Mouse (Mus musculus): ENCODE measurements around the gene Idnk. TPM values are rescaled to one million over a fixed set of nuclear protein-coding genes. Genes with fewer than 3 reads are reported as not detected.

Idnk gene
- polyA plus RNA-seq, 1 experiment from 2014 or later: 40.5 TPM

GRCm38 (mm10) chr13:58149629-58150028, 7.8 kb upstream of the Idnk start:
- no peak for DNase-seq (ENCODE audit: low spot score)
- no peaks in the 10 kb centered on the region for H3K4me1 ChIP-seq (ENCODE audit: insufficient read depth, low read depth, low read length)
- WGBS: 57% methylated on average over 3 of the region's 3 CpGs
- H3K4me3 ChIP-seq (ENCODE audit: low read depth, low read length): no peak overlapping the region
- H3K9ac ChIP-seq (replicated peaks; ENCODE audit: low read depth): no peak overlapping the region
- H3K9me3 ChIP-seq (ENCODE audit: low read length): no peaks in the 10 kb centered on the region
- H3K27ac ChIP-seq (ENCODE audit: low read length): no peak overlapping the region
- no peak overlapping the region for H3K4me2 ChIP-seq (replicated peaks; ENCODE audit: low read depth, low read length)
- TF ChIP-seq CTCF (IDR thresholded peaks at IDR 0.05) (no peak), EP300 (IDR thresholded peaks at IDR 0.05) (no peak)
- ATAC-seq: no peak
- no peaks in the 10 kb centered on the region for H3K36me3 ChIP-seq (ENCODE audit: insufficient read depth, low read length)
- H3K27me3 ChIP-seq (replicated peaks; ENCODE audit: insufficient read depth, low read length): no peaks in the 10 kb centered on the region

GRCm38 (mm10) chr13:58150442-58150841, 7.0 kb upstream of the Idnk start:
- H3K9ac ChIP-seq (replicated peaks; ENCODE audit: low read depth): no peak overlapping the region
- WGBS: 71% methylated on average over 11 of the region's 11 CpGs
- ATAC-seq: no peak

GRCm38 (mm10) chr13:58156031-58156430, 1.4 kb upstream of the Idnk start:
- peaks cover 9% of the 10 kb centered on the region for H3K36me3 ChIP-seq (ENCODE audit: insufficient read depth, low read length)
- 84% methylated on average over 2 of the region's 2 CpGs for WGBS
- no peaks in the 10 kb centered on the region for H3K27me3 ChIP-seq (replicated peaks; ENCODE audit: insufficient read depth, low read length)
- no peak overlapping the region for H3K27ac ChIP-seq (ENCODE audit: low read length)
- no peak for DNase-seq (ENCODE audit: low spot score)
- no peak overlapping the region for H3K4me2 ChIP-seq (replicated peaks; ENCODE audit: low read depth, low read length)
- H3K4me1 ChIP-seq (ENCODE audit: insufficient read depth, low read depth, low read length): no peaks in the 10 kb centered on the region
- H3K9ac ChIP-seq (replicated peaks; ENCODE audit: low read depth): no peak overlapping the region
- no peaks in the 10 kb centered on the region for H3K9me3 ChIP-seq (ENCODE audit: low read length)
- no peak for ATAC-seq
- no peak overlapping the region for H3K4me3 ChIP-seq (ENCODE audit: low read depth, low read length)
- TF ChIP-seq CTCF (IDR thresholded peaks at IDR 0.05) (no peak), EP300 (IDR thresholded peaks at IDR 0.05) (no peak)

More at GRCm38 (mm10) chr13:58150442-58150841, 7.0 kb upstream of the Idnk start:
- DNase-seq (ENCODE audit: low spot score): no peak
- Histone ChIP-seq H3K4me3 (ENCODE audit: low read depth, low read length) (no peak overlapping the region), H3K36me3 (ENCODE audit: insufficient read depth, low read length) (no peaks in the 10 kb centered on the region), H3K4me1 (ENCODE audit: insufficient read depth, low read depth, low read length) (no peaks in the 10 kb centered on the region), H3K27me3 (replicated peaks; ENCODE audit: insufficient read depth, low read length) (no peaks in the 10 kb centered on the region), H3K9me3 (ENCODE audit: low read length) (no peaks in the 10 kb centered on the region), H3K27ac (ENCODE audit: low read length) (no peak overlapping the region), H3K4me2 (replicated peaks; ENCODE audit: low read depth, low read length) (no peak overlapping the region)
- TF ChIP-seq EP300 (IDR thresholded peaks at IDR 0.05) (no peak), CTCF (IDR thresholded peaks at IDR 0.05) (no peak)

- DNase-seq (ENCODE audit: low spot score) (no peak), ATAC-seq (no peak)
- H3K4me1 ChIP-seq (ENCODE audit: insufficient read depth, low read depth, low read length): no peaks in the 10 kb centered on the region
- WGBS: 19% methylated on average over 8 of the region's 8 CpGs
- H3K4me2 ChIP-seq (replicated peaks; ENCODE audit: low read depth, low read length): peak overlapping the region; percentile 94
- no peak overlapping the region for H3K27ac ChIP-seq (ENCODE audit: low read length)
- no peaks in the 10 kb centered on the region for H3K27me3 ChIP-seq (replicated peaks; ENCODE audit: insufficient read depth, low read length)
- no peaks in the 10 kb centered on the region for H3K9me3 ChIP-seq (ENCODE audit: low read length)
- TF ChIP-seq CTCF (IDR thresholded peaks at IDR 0.05) (no peak), EP300 (IDR thresholded peaks at IDR 0.05) (no peak)
- peaks cover 17% of the 10 kb centered on the region for H3K36me3 ChIP-seq (ENCODE audit: insufficient read depth, low read length)
- H3K4me3 ChIP-seq (ENCODE audit: low read depth, low read length): peak overlapping the region; percentile 78
- no peak overlapping the region for H3K9ac ChIP-seq (replicated peaks; ENCODE audit: low read depth)
These were observed 413 bp upstream of the Idnk start for GRCm38 (mm10) chr13:58157036-58157435.

- H3K27ac ChIP-seq (ENCODE audit: low read length): peak overlapping the region; percentile 76
- DNase-seq (ENCODE audit: low spot score) (peak; percentile 89), ATAC-seq (peak; percentile 80)
- no peaks in the 10 kb centered on the region for H3K4me1 ChIP-seq (ENCODE audit: insufficient read depth, low read depth, low read length)
- WGBS: 5% methylated on average over 16 of the region's 16 CpGs
- no peaks in the 10 kb centered on the region for H3K27me3 ChIP-seq (replicated peaks; ENCODE audit: insufficient read depth, low read length)
- peak overlapping the region; percentile 78 for H3K4me3 ChIP-seq (ENCODE audit: low read depth, low read length)
- H3K4me2 ChIP-seq (replicated peaks; ENCODE audit: low read depth, low read length): peak overlapping the region; percentile 94
- H3K36me3 ChIP-seq (ENCODE audit: insufficient read depth, low read length): peaks cover 19% of the 10 kb centered on the region
- H3K9me3 ChIP-seq (ENCODE audit: low read length): no peaks in the 10 kb centered on the region
- TF ChIP-seq EP300 (IDR thresholded peaks at IDR 0.05): no peak
- TF ChIP-seq CTCF (IDR thresholded peaks at IDR 0.05): peak; percentile 97
- H3K9ac ChIP-seq (replicated peaks; ENCODE audit: low read depth): peak overlapping the region; percentile 43
These were observed 857 bp downstream of the Idnk start for GRCm38 (mm10) chr13:58158099-58158912.

- no peak for ATAC-seq
- DNase-seq (ENCODE audit: low spot score): no peak
- Histone ChIP-seq H3K4me2 (replicated peaks; ENCODE audit: low read depth, low read length) (no peak overlapping the region), H3K9me3 (ENCODE audit: low read length) (no peaks in the 10 kb centered on the region), H3K4me3 (ENCODE audit: low read depth, low read length) (no peak overlapping the region), H3K27me3 (replicated peaks; ENCODE audit: insufficient read depth, low read length) (no peaks in the 10 kb centered on the region), H3K9ac (replicated peaks; ENCODE audit: low read depth) (no peak overlapping the region), H3K27ac (ENCODE audit: low read length) (no peak overlapping the region), H3K36me3 (ENCODE audit: insufficient read depth, low read length) (peaks cover 25% of the 10 kb centered on the region), H3K4me1 (ENCODE audit: insufficient read depth, low read depth, low read length) (no peaks in the 10 kb centered on the region)
- TF ChIP-seq CTCF (IDR thresholded peaks at IDR 0.05) (no peak), EP300 (IDR thresholded peaks at IDR 0.05) (no peak)
- 94% methylated on average over 15 of the region's 15 CpGs for WGBS
These were observed 3.3 kb downstream of the Idnk start for GRCm38 (mm10) chr13:58160761-58161160.

All from lung, postnatal 0 days (tissue).